Mouse (Mus musculus): ENCODE results near the gene Rims3. TPM values are rescaled to one million over a fixed set of nuclear protein-coding genes. Genes with fewer than 3 reads are reported as not detected.
A peak's percentile ranks its signal among the peaks of the same experiment; 100 is the strongest.

Rims3 gene
- under 1 TPM; 0.68 to 0.99 TPM for polyA plus RNA-seq (2017; shearing (Covaris generic))

GRCm38 (mm10) chr4:120854588-120855319, at the start of gene Rims3:
TSS of gene Rims3 (plus strand) at chr4:120854816.
- peak; percentile 77 for ATAC-seq

GRCm38 (mm10) chr4:120805816-120806215, 48.8 kb upstream of the Rims3 start:
- no peak for ATAC-seq

GRCm38 (mm10) chr4:120813762-120814161, 40.9 kb upstream of the Rims3 start:
- ATAC-seq, result no peak

- ATAC-seq, result no peak
These were observed 40.4 kb upstream of the Rims3 start for GRCm38 (mm10) chr4:120814171-120814570.

GRCm38 (mm10) chr4:120815163-120815562, 39.5 kb upstream of the Rims3 start:
- no peak for ATAC-seq

GRCm38 (mm10) chr4:120815622-120816334, 38.8 kb upstream of the Rims3 start:
- ATAC-seq, result peak; percentile 99

- no peak for ATAC-seq
These were observed 37.4 kb upstream of the Rims3 start for GRCm38 (mm10) chr4:120817002-120817774.

- no peak for ATAC-seq
These were observed 36.7 kb upstream of the Rims3 start for GRCm38 (mm10) chr4:120817951-120818350.

- ATAC-seq, result no peak
These were observed 35.3 kb upstream of the Rims3 start for GRCm38 (mm10) chr4:120819296-120819695.

- ATAC-seq, result no peak
These were observed 34.7 kb upstream of the Rims3 start for GRCm38 (mm10) chr4:120819871-120820270.

GRCm38 (mm10) chr4:120822191-120822911, 32.3 kb upstream of the Rims3 start:
- ATAC-seq, result no peak

GRCm38 (mm10) chr4:120825100-120825553, 29.5 kb upstream of the Rims3 start:
- ATAC-seq, result peak; percentile 62

GRCm38 (mm10) chr4:120825577-120826326, 28.9 kb upstream of the Rims3 start:
- ATAC-seq, result peak; percentile 93

- no peak for ATAC-seq
These were observed 28.2 kb upstream of the Rims3 start for GRCm38 (mm10) chr4:120826418-120826817.

- no peak for ATAC-seq
These were observed 23.8 kb upstream of the Rims3 start for GRCm38 (mm10) chr4:120830767-120831166.

GRCm38 (mm10) chr4:120831472-120831871, 23.1 kb upstream of the Rims3 start, which contains the start of gene Nfyc:
TSS of gene Nfyc (minus strand) at chr4:120831572.
- ATAC-seq, result no peak

GRCm38 (mm10) chr4:120841342-120841741, 13.3 kb upstream of the Rims3 start:
- ATAC-seq, result no peak

GRCm38 (mm10) chr4:120844423-120845082, 10.1 kb upstream of the Rims3 start:
- no peak for ATAC-seq

GRCm38 (mm10) chr4:120845098-120845497, 9.5 kb upstream of the Rims3 start:
- ATAC-seq, result no peak

- ATAC-seq, result no peak
These were observed 5.7 kb upstream of the Rims3 start for GRCm38 (mm10) chr4:120848909-120849308.

GRCm38 (mm10) chr4:120849451-120849850, 5.2 kb upstream of the Rims3 start:
- no peak for ATAC-seq
